Mouse (Mus musculus) erythroblast, embryonic 14.5 days (primary cell): Measurements from ENCODE around the gene Chsy1. TPM values are rescaled to one million over a fixed set of nuclear protein-coding genes. Genes with fewer than 3 reads are reported as not detected.

Source experiments
- H3K27me3 ChIP-seq: 2 replicates; pipeline ENCODE4 v1.6.1; 2012; ENCODE audit warnings: inconsistent platforms; ENCODE audit not compliant: control insufficient read depth
- H3K36me3 ChIP-seq: 2 replicates; pipeline ENCODE4 v1.6.1; 2012; ENCODE audit warnings: mild to moderate bottlenecking, inconsistent platforms; ENCODE audit not compliant: control insufficient read depth
- H3K4me1 ChIP-seq: 2 replicates; pipeline ENCODE4 v1.6.1; 2012; ENCODE audit warnings: inconsistent platforms; ENCODE audit not compliant: control insufficient read depth
- H3K4me3 ChIP-seq: replicated peaks from 2 replicates; pipeline ENCODE3; 2012; ENCODE audit warnings: moderate library complexity, mild to moderate bottlenecking, inconsistent platforms
- H3K9me3 ChIP-seq: 2 replicates; pipeline ENCODE4 v1.6.1; 2012; ENCODE audit warnings: low read length, inconsistent platforms, mixed read lengths; ENCODE audit not compliant: control insufficient read depth
- GATA1 ChIP-seq: IDR thresholded peaks from 2 replicates; pipeline ENCODE4 v1.6.1; 2012; ENCODE audit warnings: low read length, inconsistent platforms, mixed read lengths
- TAL1 ChIP-seq: IDR thresholded peaks from 3 replicates; pipeline ENCODE4 v1.6.1; 2012; ENCODE audit warnings: low read length, inconsistent platforms, mixed read lengths
- polyA plus RNA-seq: library from polyadenylated mRNA; stranded (reverse); fragments of >175 nt; gene quantifications from 2 replicates; pipeline ENCODE4 v1.2.3, GENCODE M21; 2012

The Chsy1 gene
- polyA plus RNA-seq, 1 experiment: 1.4 TPM

- Histone ChIP-seq H3K4me3 (no peak overlapping the region), H3K36me3 (no peaks in the 10 kb centered on the region), H3K4me1 (peaks cover 22% of the 10 kb centered on the region), H3K27me3 (no peaks in the 10 kb centered on the region; the same call in 1 of the 2 replicates), H3K9me3 (no peaks in the 10 kb centered on the region)
- TF ChIP-seq GATA1 (no peak), TAL1 (no peak)
Observed at GRCm38 (mm10) chr7:66219028-66219793, 109.9 kb downstream of the Chsy1 start.

- H3K36me3 ChIP-seq: no peaks in the 10 kb centered on the region
- H3K4me3 ChIP-seq: no peak overlapping the region
- H3K27me3 ChIP-seq: no peaks in the 10 kb centered on the region; the same call in 1 of the 2 replicates
- TF ChIP-seq GATA1 (no peak), TAL1 (no peak)
- H3K9me3 ChIP-seq: no peaks in the 10 kb centered on the region
- peaks cover 19% of the 10 kb centered on the region for H3K4me1 ChIP-seq
Observed at GRCm38 (mm10) chr7:66219794-66220227, 110.5 kb downstream of the Chsy1 start.

GRCm38 (mm10) chr7:66222621-66223091, 113.3 kb downstream of the Chsy1 start:
- Histone ChIP-seq H3K36me3 (no peaks in the 10 kb centered on the region), H3K9me3 (no peaks in the 10 kb centered on the region), H3K27me3 (peaks cover 3% of the 10 kb centered on the region; the same call in 1 of the 2 replicates), H3K4me1 (peaks cover 21% of the 10 kb centered on the region), H3K4me3 (no peak overlapping the region)
- TF ChIP-seq TAL1 (no peak), GATA1 (no peak)

Other genes with a start within 250 kb of the Chsy1 start
- 0.12 TPM in 1 of 2 replicates, not detected in the other for gene Pcsk6, start 247.8 kb upstream of the Chsy1 start, polyA plus RNA-seq
- not detected in 2 replicates for gene Gm45213, start 65.9 kb upstream of the Chsy1 start, polyA plus RNA-seq
- gene Snrpa1, start 50.5 kb upstream of the Chsy1 start, polyA plus RNA-seq: 9.9 and 13.6 TPM in 2 replicates
- gene Selenos, start 29.9 kb upstream of the Chsy1 start, polyA plus RNA-seq: 1.1 and 1.2 TPM in 2 replicates